Mouse (Mus musculus) cortical plate, adult 2 months (tissue): Measurements from ENCODE around the gene Gtsf1.

Experiments used
- CTCF ChIP-seq: fragments of 200-500 bp; IDR thresholded peaks from 2 replicates; pipeline ENCODE4 v1.5.1; 2011; ENCODE audit warnings: mild to moderate bottlenecking, control low read depth, low read length; ENCODE audit not compliant: insufficient read depth; ENCODE audit errors: extremely low read depth
- POLR2A ChIP-seq: fragments of 200-500 bp; IDR thresholded peaks from 2 replicates; pipeline ENCODE4 v1.6.1; 2011; ENCODE audit warnings: mild to moderate bottlenecking, low read length, control low read depth; ENCODE audit not compliant: insufficient read depth; ENCODE audit errors: extremely low read depth

GRCm38 (mm10) chr15:103359122-103359510 is 71.2 kb downstream of the Gtsf1 start:
- TF ChIP-seq CTCF: no peak
- no peak for TF ChIP-seq POLR2A
